8 mouse cellular contexts compared by ENCODE assay signal in the genomic region with DNA sequence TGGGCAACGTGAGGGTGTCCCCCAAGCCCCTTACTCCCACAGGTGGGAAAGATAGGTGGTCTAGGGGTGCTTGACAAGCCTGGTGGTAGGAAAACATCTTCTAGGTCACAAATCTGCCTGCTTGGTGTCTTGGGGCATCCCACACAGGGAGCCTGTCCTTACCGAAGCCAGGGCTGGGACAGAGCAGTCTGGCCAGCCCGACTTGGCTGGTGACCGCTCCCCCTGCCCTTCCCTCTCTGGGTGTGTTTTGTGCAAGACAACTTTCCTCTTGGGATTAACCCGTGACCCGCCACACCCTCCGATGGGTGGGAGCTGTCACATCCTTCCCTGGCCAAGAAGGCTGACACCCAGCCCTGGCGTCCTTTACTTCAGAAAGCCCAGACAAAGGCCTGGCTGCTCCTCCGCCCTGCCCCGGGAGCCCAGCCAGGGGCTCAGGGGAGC. TPM values are rescaled to one million over a fixed set of nuclear protein-coding genes. Genes with fewer than 3 reads are reported as not detected.
DNase-seq lines count a peak whose midpoint lies in the region; ATAC-seq lines count a peak whose summit lies in the region.

No protein-coding gene starts in this region.

- no peaks in the 10 kb centered on the region for H3K36me3 ChIP-seq in heart, embryonic 10.5 days
- no peaks in the 10 kb centered on the region for H3K36me3 ChIP-seq in stomach, embryonic 16.5 days (ENCODE audit: control insufficient read depth, insufficient read depth, low read length)

- peak overlapping the region; percentile 93 for H3K27ac ChIP-seq in heart, embryonic 10.5 days
- H3K27ac ChIP-seq in stomach, embryonic 16.5 days (ENCODE audit: low read length) = peak overlapping the region; percentile 81

- H3K4me1 ChIP-seq in heart, embryonic 10.5 days = peaks cover 34% of the 10 kb centered on the region
- peaks cover 18% of the 10 kb centered on the region for H3K4me1 ChIP-seq in stomach, embryonic 16.5 days (ENCODE audit: control insufficient read depth, insufficient read depth, low read length)

- peak; percentile 34; the same call in 1 of the 2 replicates for ATAC-seq in stomach, embryonic 16.5 days (ENCODE audit: insufficient read depth, low FRiP score)

- peak overlapping the region; percentile 97 for H3K9ac ChIP-seq in stomach, embryonic 16.5 days (ENCODE audit: low read length)

- peak; percentile 67 for DNase-seq in embryo, embryonic 10 days (ENCODE audit: low spot score)
- no peak for DNase-seq in embryo, embryonic 9.5 days (ENCODE audit: extremely low spot score)
- DNase-seq in embryo, embryonic 11 days = peak; percentile 54
- DNase-seq in heart, embryonic 10.5 days (ENCODE audit: low spot score) = no peak
- peak; percentile 93 for DNase-seq in kidney, adult 9 months
- DNase-seq in lung, postnatal 10 days = peak; percentile 92
- DNase-seq in thymus, postnatal 14 days = no peak

- H3K9me3 ChIP-seq in heart, embryonic 10.5 days = no peaks in the 10 kb centered on the region
- H3K9me3 ChIP-seq in stomach, embryonic 16.5 days (replicated peaks; ENCODE audit: control insufficient read depth, low read length) = no peaks in the 10 kb centered on the region

- peak overlapping the region; percentile 82 for H3K4me2 ChIP-seq in stomach, embryonic 16.5 days (ENCODE audit: low read depth, low read length)

- WGBS in heart, embryonic 10.5 days = 12% methylated on average over 10 of the region's 10 CpGs
- 8% methylated on average over 10 of the region's 10 CpGs for WGBS in stomach, embryonic 16.5 days

- H3K4me3 ChIP-seq in heart, embryonic 10.5 days = peak overlapping the region; percentile 89
- H3K4me3 ChIP-seq in stomach, embryonic 16.5 days (replicated peaks; ENCODE audit: low read length) = peak overlapping the region; percentile 91

- no peaks in the 10 kb centered on the region for H3K27me3 ChIP-seq in heart, embryonic 10.5 days (ENCODE audit: insufficient read depth, poor library complexity, severe bottlenecking)
- no peaks in the 10 kb centered on the region for H3K27me3 ChIP-seq in stomach, embryonic 16.5 days (ENCODE audit: control insufficient read depth, insufficient read depth, low read length)

RNA-seq across cellular contexts. Expression of a gene that starts 1.1 kb away (rescaled TPM):
- 80.7 and 83.1 TPM in 2 replicates for polyA plus RNA-seq in heart, embryonic 10.5 days (2016; fragmentation: Nextera tagmentation; extraction: Ambion mirVana)
- polyA plus RNA-seq in stomach, embryonic 16.5 days (2015; fragmentation: Nextera tagmentation; extraction: Ambion mirVana) = 56.8 and 58.0 TPM in 2 replicates

RNA-seq across cellular contexts. Expression of a gene that starts 3.8 kb away (rescaled TPM):
- not detected in 2 replicates for polyA plus RNA-seq in heart, embryonic 10.5 days (2016; fragmentation: Nextera tagmentation; extraction: Ambion mirVana)
- 0.55 and 0.72 TPM in 2 replicates for polyA plus RNA-seq in stomach, embryonic 16.5 days (2015; fragmentation: Nextera tagmentation; extraction: Ambion mirVana)

RNA-seq across cellular contexts. Expression of a gene that starts 17.4 kb away (rescaled TPM):
- 7.9 and 8.0 TPM in 2 replicates for polyA plus RNA-seq in heart, embryonic 10.5 days (2016; fragmentation: Nextera tagmentation; extraction: Ambion mirVana)
- 18.1 and 23.1 TPM in 2 replicates for polyA plus RNA-seq in stomach, embryonic 16.5 days (2015; fragmentation: Nextera tagmentation; extraction: Ambion mirVana)

RNA-seq across cellular contexts. Expression of a gene that starts 26.3 kb away (rescaled TPM):
- 0.21 and 0.82 TPM in 2 replicates for polyA plus RNA-seq in heart, embryonic 10.5 days (2016; fragmentation: Nextera tagmentation; extraction: Ambion mirVana)
- polyA plus RNA-seq in stomach, embryonic 16.5 days (2015; fragmentation: Nextera tagmentation; extraction: Ambion mirVana) = 50.6 and 62.3 TPM in 2 replicates

RNA-seq across cellular contexts. Expression of a gene that starts 27.8 kb away (rescaled TPM):
- 84.4 and 113 TPM in 2 replicates for polyA plus RNA-seq in heart, embryonic 10.5 days (2016; fragmentation: Nextera tagmentation; extraction: Ambion mirVana)
- 29.9 and 34.8 TPM in 2 replicates for polyA plus RNA-seq in stomach, embryonic 16.5 days (2015; fragmentation: Nextera tagmentation; extraction: Ambion mirVana)

Comparison
In these comparisons a context has a peak if more than half of its experiments do, and no peak if none do; other contexts are left out.
1. DNase-seq: peak in embryo, embryonic 10 days (single experiment), embryo, embryonic 11 days (single experiment), kidney, adult 9 months (single experiment) and lung, postnatal 10 days (single experiment); none in embryo, embryonic 9.5 days (single experiment), heart, embryonic 10.5 days (single experiment) and thymus, postnatal 14 days (single experiment).